In the genomic region with DNA sequence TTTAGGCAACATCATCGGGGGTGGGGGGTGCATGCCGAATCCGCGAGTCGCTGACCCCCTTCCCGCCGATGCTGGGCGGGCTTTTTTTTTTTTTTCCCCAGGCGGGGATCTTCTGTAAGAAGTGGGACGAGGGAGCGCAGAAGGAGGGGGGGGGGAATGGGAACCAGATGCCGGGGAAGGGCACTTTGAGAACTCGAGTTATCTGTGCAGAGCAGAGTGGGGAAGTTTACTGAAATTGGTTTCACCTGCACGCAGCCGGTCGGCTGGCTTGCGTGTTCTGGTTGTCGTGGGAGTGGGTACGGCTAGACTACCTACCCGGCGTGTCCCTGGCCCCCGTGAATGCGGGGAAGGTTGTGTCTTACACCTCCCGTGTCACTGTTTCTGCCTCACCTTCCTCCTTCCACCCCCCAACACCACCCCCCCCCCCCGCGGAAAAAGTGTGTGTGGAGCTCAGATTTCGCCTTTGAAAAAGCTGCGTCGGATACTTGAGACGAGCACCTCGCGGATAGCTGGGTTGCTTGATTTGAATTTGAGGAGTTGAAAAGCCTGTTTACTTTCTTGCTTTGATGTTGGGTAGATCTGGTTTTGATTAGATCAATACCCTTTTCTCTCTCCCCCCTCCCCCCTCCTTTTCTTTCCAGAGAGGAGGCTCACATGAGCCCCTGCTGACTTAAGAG, we compare ENCODE assay signal across 8 mouse cellular contexts. TPM values are rescaled to one million over a fixed set of nuclear protein-coding genes. Genes with fewer than 3 reads are reported as not detected.
A peak's percentile ranks its signal among the peaks of the same experiment; 100 is the strongest.
DNase-seq lines count a peak whose midpoint lies in the region; ATAC-seq and TF ChIP-seq lines count a peak whose summit lies in the region.

No protein-coding gene starts in this region.

- H3K27ac ChIP-seq in kidney, postnatal 0 days = peak overlapping the region; percentile 99
- H3K27ac ChIP-seq in intestine, embryonic 14.5 days (ENCODE audit: low read depth) = no peak overlapping the region
- peak overlapping the region; percentile 100 for H3K27ac ChIP-seq in neural tube, embryonic 11.5 days (ENCODE audit: low read depth, low read length)

- peak overlapping the region; percentile 83 for H3K4me2 ChIP-seq in kidney, postnatal 0 days (ENCODE audit: low read length)
- H3K4me2 ChIP-seq in intestine, embryonic 14.5 days (ENCODE audit: low read length) = peak overlapping the region; percentile 48
- peak overlapping the region; percentile 86 for H3K4me2 ChIP-seq in neural tube, embryonic 11.5 days (ENCODE audit: low read depth)

- intact Hi-C loops in left cerebral cortex, postnatal 4 days (cut with DNase I) = loop anchor here (5.0 kb wide), 1 partner anchor 255 kb away; no protein-coding TSS in a partner anchor

- H3K27me3 ChIP-seq in kidney, postnatal 0 days (ENCODE audit: insufficient read depth, low read length) = no peaks in the 10 kb centered on the region
- H3K27me3 ChIP-seq in intestine, embryonic 14.5 days (replicated peaks; ENCODE audit: control insufficient read depth, insufficient read depth, low read length) = 0 out of 2 replicates have a peak, but pooled peaks cover 3% of the 10 kb centered on the region
- no peaks in the 10 kb centered on the region for H3K27me3 ChIP-seq in neural tube, embryonic 11.5 days (ENCODE audit: control insufficient read depth, insufficient read depth, low read length)

- DNase-seq in kidney, postnatal 0 days (ENCODE audit: low spot score) = no peak
- DNase-seq in kidney, adult 9 months = no peak
- DNase-seq in embryo, embryonic 9.5 days (ENCODE audit: extremely low spot score) = peak; percentile 65
- DNase-seq in intestine, embryonic 14.5 days (ENCODE audit: low spot score) = no peak
- no peak for DNase-seq in neural tube, embryonic 11.5 days (ENCODE audit: low spot score)
- DNase-seq in layer of hippocampus, postnatal 14 days (ENCODE audit: low spot score in 2 of 2) = no peak
- DNase-seq in layer of hippocampus, adult 11-12 months (ENCODE audit: low spot score) = no peak
- no peak for DNase-seq in left cerebral cortex, postnatal 4 days

- peaks cover 17% of the 10 kb centered on the region; the same call in 1 of the 2 replicates for H3K4me1 ChIP-seq in kidney, postnatal 0 days (replicated peaks; ENCODE audit: insufficient read depth, low read length)
- H3K4me1 ChIP-seq in intestine, embryonic 14.5 days (replicated peaks; ENCODE audit: control insufficient read depth, insufficient read depth, low read length) = peaks cover 45% of the 10 kb centered on the region
- peaks cover 45% of the 10 kb centered on the region for H3K4me1 ChIP-seq in neural tube, embryonic 11.5 days (ENCODE audit: control insufficient read depth, insufficient read depth, low read length)

- under 1% methylated on average over 30 of the region's 32 CpGs for WGBS in kidney, postnatal 0 days
- under 1% methylated on average over 31 of the region's 32 CpGs for WGBS in intestine, embryonic 14.5 days
- WGBS in neural tube, embryonic 11.5 days = under 1% methylated on average over 32 of the region's 32 CpGs

- no peak for ATAC-seq in kidney, postnatal 0 days (replicated peaks; ENCODE audit: low FRiP score, low read depth)
- ATAC-seq in intestine, embryonic 14.5 days (replicated peaks; ENCODE audit: low FRiP score, low TSS enrichment, low read depth) = no peak
- no peak for ATAC-seq in neural tube, embryonic 11.5 days (ENCODE audit: insufficient read depth, low FRiP score, low TSS enrichment)

- no peaks in the 10 kb centered on the region for H3K36me3 ChIP-seq in kidney, postnatal 0 days (ENCODE audit: insufficient read depth, low read length)
- no peaks in the 10 kb centered on the region for H3K36me3 ChIP-seq in intestine, embryonic 14.5 days (ENCODE audit: control insufficient read depth, insufficient read depth, low read length)
- H3K36me3 ChIP-seq in neural tube, embryonic 11.5 days (ENCODE audit: control insufficient read depth, insufficient read depth, low read length) = peaks cover 6% of the 10 kb centered on the region

- H3K4me3 ChIP-seq in kidney, postnatal 0 days (replicated peaks; ENCODE audit: low read depth, low read length) = peak overlapping the region; percentile 69
- H3K4me3 ChIP-seq in intestine, embryonic 14.5 days (ENCODE audit: low read depth, low read length) = peak overlapping the region; percentile 83
- H3K4me3 ChIP-seq in neural tube, embryonic 11.5 days (ENCODE audit: low read depth, low read length) = peak overlapping the region; percentile 90

- TF ChIP-seq CTCF in kidney, postnatal 0 days (IDR thresholded peaks at IDR 0.05; ENCODE audit: low read depth) = no peak

- H3K9ac ChIP-seq in kidney, postnatal 0 days (ENCODE audit: low read depth, low read length) = peak overlapping the region; percentile 82
- H3K9ac ChIP-seq in intestine, embryonic 14.5 days (ENCODE audit: low read length) = peak overlapping the region; percentile 70
- H3K9ac ChIP-seq in neural tube, embryonic 11.5 days (ENCODE audit: low read length) = peak overlapping the region; percentile 97

- no peaks in the 10 kb centered on the region for H3K9me3 ChIP-seq in kidney, postnatal 0 days (replicated peaks; ENCODE audit: low read length)
- H3K9me3 ChIP-seq in intestine, embryonic 14.5 days (ENCODE audit: control insufficient read depth, low read length) = no peaks in the 10 kb centered on the region
- no peaks in the 10 kb centered on the region for H3K9me3 ChIP-seq in neural tube, embryonic 11.5 days (ENCODE audit: control insufficient read depth, low read length)

RNA-seq across cellular contexts. Expression of a gene that starts 2.5 kb away (rescaled TPM):
- polyA plus RNA-seq in kidney, postnatal 0 days (2015; fragmentation: Nextera tagmentation; extraction: Ambion mirVana) = 5.3 and 5.8 TPM in 2 replicates
- polyA plus RNA-seq in intestine, embryonic 14.5 days (2014; fragmentation: Nextera tagmentation; extraction: Ambion mirVana) = 6.5 and 8.0 TPM in 2 replicates
- polyA plus RNA-seq in neural tube, embryonic 11.5 days (2014; fragmentation: Nextera tagmentation; extraction: Ambion mirVana) = 16.4 and 21.2 TPM in 2 replicates
- 10 to 100 TPM; 28.1 to 28.6 TPM for total RNA-seq in layer of hippocampus, postnatal 14 days (2021)
- 10 to 100 TPM; 31.1 to 35.9 TPM for total RNA-seq in left cerebral cortex, postnatal 4 days (2021)
